Mouse (Mus musculus): ENCODE measurements at regions not wholly inside any gene's neighbourhood (a gene's known extent, or its start where the extent isn't known, plus 50 kb on each side); places are given as distances from the start of the nearest gene placed in this dataset.
A peak's percentile ranks its signal among the peaks of the same experiment; 100 is the strongest.

- no peak for ATAC-seq (replicated peaks; ENCODE audit: low read depth, poor library complexity, severe bottlenecking)
These were observed 374.3 kb upstream of the B430305J03Rik start for GRCm38 (mm10) chr3:61740088-61740487.

DNA sequence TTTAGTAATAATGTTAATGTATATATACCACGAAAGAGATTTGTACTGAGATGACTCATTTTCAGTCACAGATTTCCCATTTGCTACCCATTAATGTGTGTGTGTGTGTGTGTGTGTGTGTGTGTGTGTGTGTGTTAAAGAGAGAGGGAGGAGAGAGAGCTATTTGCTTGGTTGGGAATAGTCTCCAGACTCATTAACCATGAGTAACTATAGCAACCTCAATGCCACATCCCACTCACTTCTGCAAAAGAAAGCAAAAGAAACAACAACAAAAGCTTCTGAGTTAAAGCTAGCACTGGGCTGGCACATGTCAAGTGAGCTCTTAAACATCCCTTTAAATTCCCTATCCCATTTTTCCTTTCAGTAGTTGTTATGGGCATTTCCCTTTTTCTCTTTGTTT, 372.8 kb upstream of the B430305J03Rik start:
- ATAC-seq (replicated peaks; ENCODE audit: low read depth, poor library complexity, severe bottlenecking), result no peak

DNA sequence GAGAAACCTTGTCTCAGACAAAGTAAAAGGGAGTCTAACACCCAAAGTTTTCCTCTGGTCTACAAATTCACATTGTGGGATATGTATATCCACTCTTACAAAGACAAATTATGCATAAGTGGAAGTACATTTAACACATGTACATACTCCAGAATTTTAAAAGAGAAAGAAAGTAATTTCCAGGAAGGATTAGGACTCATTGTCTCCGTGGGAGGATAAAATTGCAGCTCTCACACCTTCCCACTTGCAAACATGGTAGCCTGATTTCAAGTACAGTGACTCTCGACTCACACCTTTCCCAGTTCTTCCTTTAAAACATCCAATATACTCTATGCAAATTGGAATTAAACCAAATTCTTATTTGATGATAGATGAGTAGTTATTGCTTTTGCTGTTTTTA, 351.0 kb upstream of the B430305J03Rik start:
- ATAC-seq (replicated peaks; ENCODE audit: low read depth, poor library complexity, severe bottlenecking), result no peak

DNA sequence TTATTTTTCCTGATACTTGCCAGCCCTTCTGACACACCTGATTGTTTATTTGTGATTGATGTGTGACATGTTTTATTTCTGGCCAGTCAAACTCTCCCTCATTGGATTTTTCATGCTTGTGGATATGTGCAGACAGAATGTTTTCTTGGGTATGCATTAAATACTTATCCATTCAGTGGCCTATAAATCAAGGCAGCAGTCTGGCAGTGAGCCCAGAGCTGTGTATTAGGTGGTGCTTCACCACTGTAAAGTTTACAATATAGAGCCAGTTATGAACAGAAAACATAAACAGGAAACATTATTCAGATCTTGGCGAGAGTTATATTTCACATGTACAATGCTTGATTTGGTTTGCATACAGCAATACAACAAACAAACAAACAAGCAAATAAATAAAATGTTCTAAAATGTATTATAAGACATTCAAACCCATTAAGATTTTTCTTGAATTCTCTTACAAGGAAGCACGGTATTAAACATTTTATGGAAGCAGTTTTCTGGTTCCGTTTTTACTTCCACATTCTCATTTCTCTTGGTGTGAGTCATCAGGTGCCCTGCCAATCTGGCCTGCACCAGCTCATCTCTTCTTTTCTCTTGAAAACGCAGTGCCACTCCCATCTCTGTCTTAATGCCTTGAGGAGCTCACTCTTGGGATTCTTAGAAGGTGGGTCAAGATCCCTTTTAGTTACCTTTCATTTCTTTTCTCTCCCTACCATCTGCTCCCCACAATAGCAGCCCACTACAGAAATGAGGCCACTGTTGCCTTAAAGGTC, 322.4 kb upstream of the B430305J03Rik start:
- ATAC-seq (replicated peaks; ENCODE audit: low read depth, poor library complexity, severe bottlenecking), result no peak

- peak; percentile 86 for ATAC-seq (replicated peaks; ENCODE audit: low read depth, poor library complexity, severe bottlenecking)
These were observed 305.1 kb upstream of the B430305J03Rik start for GRCm38 (mm10) chr3:61670874-61671273.

- ATAC-seq (replicated peaks; ENCODE audit: low read depth, poor library complexity, severe bottlenecking), result no peak
These were observed 290.4 kb upstream of the B430305J03Rik start for GRCm38 (mm10) chr3:61656143-61656542.

DNA sequence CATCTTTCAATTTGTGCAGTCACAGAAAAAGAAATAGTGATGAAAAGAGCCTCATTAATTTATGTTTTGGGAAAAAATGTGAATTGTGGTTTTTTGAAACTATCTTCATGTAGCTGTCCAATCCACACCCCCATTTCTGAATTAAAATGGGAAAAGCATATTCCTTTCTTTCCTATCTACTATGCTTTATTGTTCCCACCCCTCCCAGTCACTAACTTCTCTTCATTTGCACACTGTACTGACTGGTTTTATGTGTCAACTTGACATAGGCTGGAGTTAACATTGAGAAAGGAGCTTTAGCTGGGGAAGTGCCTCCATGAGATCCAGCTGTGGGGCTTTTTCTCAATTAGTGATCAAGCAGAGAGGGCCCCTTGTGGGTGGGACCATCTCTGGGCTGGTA, 262.8 kb upstream of the B430305J03Rik start:
- ATAC-seq (replicated peaks; ENCODE audit: low read depth, poor library complexity, severe bottlenecking), result no peak

DNA sequence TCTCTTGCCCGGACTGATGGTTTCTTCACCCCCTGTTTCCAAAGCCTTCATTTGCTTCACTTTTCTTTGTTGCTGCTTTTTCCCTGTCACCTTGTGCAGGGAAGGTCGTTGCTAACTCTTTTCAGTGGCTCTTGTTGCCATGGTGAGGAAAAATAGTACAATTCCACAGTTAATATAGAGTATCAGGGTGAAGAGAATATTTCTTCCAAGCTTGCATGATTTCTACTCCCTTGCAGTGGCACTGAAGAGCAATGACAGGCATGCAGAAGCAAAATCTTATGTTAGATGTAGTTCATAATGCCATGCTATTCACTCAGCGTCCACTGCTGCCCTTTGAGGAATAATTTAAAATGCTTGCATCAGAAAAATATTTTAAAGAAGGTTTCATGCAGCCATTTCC, 262.3 kb upstream of the B430305J03Rik start:
- ATAC-seq (replicated peaks; ENCODE audit: low read depth, poor library complexity, severe bottlenecking), result no peak

DNA sequence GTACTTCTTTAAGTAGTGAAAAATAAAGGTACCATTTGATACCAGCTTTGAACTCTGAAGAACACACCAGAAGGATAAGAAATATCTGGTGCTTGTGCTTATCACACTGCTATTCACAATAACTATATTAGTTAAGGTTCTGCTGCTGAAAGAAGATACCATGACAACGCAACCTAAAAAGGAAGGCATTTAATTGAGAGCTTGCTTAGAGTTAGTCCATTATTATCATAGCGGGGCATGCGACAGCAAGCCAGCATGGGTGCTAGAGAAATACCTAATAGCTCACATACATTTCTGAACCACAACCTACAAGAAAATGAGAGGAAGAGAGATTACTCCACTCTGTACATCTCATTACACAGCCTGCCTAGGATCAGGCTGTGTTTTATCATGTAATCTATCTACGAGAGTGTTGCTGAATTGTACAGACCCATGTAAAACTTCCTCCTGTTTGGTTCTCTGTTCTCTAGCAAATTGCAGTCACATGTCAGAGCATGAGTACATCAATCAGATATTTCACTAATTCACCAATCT, 258.3 kb upstream of the B430305J03Rik start:
- ATAC-seq (replicated peaks; ENCODE audit: low read depth, poor library complexity, severe bottlenecking), result no peak

GRCm38 (mm10) chr3:61605469-61605868, 239.7 kb upstream of the B430305J03Rik start:
- peak; percentile 32; the same call in 1 of the 2 replicates for ATAC-seq (replicated peaks; ENCODE audit: low read depth, poor library complexity, severe bottlenecking)

- ATAC-seq (replicated peaks; ENCODE audit: low read depth, poor library complexity, severe bottlenecking), result no peak
These were observed 237.1 kb upstream of the B430305J03Rik start for GRCm38 (mm10) chr3:61602891-61603290.

DNA sequence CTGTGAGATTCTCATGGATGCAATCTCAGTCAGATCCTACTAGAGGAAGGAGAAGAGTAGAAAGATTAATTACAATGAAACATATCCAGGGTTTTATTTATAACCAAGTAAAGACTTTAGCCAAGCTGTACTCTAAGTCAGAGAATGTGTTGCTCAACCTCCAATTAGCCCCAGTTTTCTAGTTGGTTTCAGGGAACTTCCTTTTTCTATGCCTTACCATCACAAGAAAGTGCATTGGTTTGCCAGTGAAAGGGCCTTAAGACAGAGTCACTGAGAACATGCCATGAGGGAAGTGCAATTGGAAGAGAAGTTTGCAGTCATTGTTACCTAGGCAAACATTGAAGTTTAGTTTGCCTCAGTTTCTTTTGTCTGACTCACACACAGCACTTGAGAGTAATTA, 229.8 kb upstream of the B430305J03Rik start:
- peak; percentile 57 for ATAC-seq (replicated peaks; ENCODE audit: low read depth, poor library complexity, severe bottlenecking)

GRCm38 (mm10) chr3:61592342-61592741, 226.6 kb upstream of the B430305J03Rik start:
- peak; percentile 98 for ATAC-seq (replicated peaks; ENCODE audit: low read depth, poor library complexity, severe bottlenecking)

- ATAC-seq (replicated peaks; ENCODE audit: low read depth, poor library complexity, severe bottlenecking), result no peak
These were observed 217.9 kb upstream of the B430305J03Rik start for GRCm38 (mm10) chr3:61583669-61584068.

GRCm38 (mm10) chr3:61582927-61583326, 217.2 kb upstream of the B430305J03Rik start:
- no peak for ATAC-seq (replicated peaks; ENCODE audit: low read depth, poor library complexity, severe bottlenecking)

DNA sequence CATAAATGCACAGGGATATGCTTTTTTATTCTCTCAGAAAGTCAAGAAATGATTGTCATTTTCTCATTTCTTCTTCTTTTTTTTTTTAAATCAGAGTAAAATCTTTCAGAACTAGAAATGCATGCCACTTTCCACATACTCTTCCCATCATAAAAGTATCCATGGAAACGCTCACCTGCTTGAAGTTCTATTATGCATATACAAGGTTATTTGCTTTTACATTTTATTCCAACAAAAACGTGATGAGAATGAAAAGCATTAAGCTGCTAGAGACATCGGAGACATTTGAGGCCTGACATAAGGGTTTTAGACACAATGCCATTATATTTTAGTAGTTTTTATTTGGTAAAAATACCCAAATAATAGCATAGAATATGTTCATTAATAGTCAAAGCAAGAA, 214.5 kb upstream of the B430305J03Rik start:
- ATAC-seq (replicated peaks; ENCODE audit: low read depth, poor library complexity, severe bottlenecking), result no peak

DNA sequence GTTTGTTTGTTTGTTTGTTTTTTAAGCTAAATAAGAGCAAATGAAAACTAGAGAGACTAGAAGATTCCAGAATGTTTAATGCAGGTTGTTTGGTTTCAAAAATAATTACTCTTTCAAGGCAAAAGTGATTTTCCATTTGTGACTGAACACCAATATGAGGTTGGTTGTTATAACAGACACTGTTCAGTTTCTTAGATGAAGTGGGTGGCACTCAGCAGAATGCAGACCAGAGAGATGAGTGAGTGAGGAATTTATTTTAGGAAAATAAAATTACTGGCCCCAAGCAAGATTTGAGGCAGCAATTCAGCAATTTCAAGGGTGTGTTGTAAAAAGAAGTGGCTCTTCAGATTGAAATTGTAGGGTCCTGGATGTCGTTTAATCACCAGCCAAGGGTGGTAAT, 171.4 kb upstream of the B430305J03Rik start:
- ATAC-seq (replicated peaks; ENCODE audit: low read depth, poor library complexity, severe bottlenecking), result no peak

DNA sequence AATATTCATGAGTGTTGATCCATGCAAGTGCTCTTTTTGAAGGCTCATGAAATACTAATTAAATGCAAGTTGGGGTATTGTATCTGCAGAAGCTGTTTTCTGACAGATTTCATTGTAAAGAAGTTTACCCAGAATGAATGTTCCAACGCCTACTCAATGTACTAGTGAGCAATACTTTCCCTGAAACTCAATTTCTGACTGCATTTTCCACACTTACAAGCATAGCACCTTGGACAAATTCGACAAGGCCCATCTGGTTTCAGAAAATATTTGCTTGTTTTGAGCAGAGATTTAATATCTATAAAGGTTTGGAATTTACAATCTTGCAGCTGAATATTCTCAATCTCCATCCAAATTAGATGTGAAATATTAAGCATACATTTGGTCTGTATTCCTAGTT, 170.0 kb upstream of the B430305J03Rik start:
- no peak for ATAC-seq (replicated peaks; ENCODE audit: low read depth, poor library complexity, severe bottlenecking)

DNA sequence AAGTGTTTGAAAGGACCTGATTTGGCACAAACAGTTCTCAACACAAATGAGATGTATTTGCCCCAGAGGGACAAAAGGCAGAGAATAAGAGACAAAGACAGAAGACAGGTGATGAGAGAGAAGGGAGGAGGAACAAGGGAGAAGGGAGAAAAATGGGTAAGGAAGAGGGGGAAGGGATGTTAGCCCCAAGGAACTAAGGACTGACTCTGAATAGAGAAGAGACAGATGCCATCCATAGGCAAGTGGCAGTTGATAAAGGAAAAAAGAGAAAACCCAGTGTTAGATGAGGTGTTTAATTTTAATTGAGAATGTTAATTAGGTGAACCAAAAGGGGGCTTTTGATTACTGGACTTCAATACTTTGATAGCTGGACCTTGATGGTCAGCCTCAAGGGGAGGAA, 137.4 kb upstream of the B430305J03Rik start:
- ATAC-seq (replicated peaks; ENCODE audit: low read depth, poor library complexity, severe bottlenecking), result no peak

DNA sequence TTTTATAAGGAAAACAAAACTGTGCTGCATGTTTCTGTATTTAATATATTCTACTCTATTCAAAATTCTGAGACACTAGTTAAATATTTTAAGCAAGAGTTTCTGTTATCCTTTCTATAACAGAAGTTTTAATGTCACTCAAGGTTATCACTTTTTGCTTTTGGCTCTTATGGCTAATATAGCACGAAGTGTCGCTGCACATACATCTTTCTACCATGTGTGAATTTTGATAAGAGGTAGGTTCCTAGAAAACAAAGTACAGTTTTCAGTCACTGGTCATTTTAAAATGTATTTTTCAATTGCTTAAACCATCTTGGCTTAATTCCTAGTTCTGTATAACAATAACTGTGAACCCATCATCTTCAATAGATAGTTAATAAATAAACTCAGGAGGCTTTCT, 129.1 kb upstream of the B430305J03Rik start:
- no peak for ATAC-seq (replicated peaks; ENCODE audit: low read depth, poor library complexity, severe bottlenecking)

GRCm38 (mm10) chr3:61486808-61487389, 121.1 kb upstream of the B430305J03Rik start:
- no peak for ATAC-seq (replicated peaks; ENCODE audit: low read depth, poor library complexity, severe bottlenecking)

All from common myeloid progenitor, adult 5-6 weeks (primary cell).